Mouse (Mus musculus) G1E (cell line): ENCODE data around the gene Slc39a7.

Experiments used
- CTCF ChIP-seq: IDR thresholded peaks from 2 replicates; pipeline ENCODE4 v1.5.1; 2012; ENCODE audit warnings: low read depth, low read length, inconsistent platforms, mixed read lengths
- POLR2AphosphoS5 ChIP-seq: IDR thresholded peaks from 2 replicates; pipeline ENCODE4 v1.6.1; 2012; ENCODE audit warnings: low read depth, low read length, inconsistent platforms; ENCODE audit not compliant: insufficient replicate concordance

DNA sequence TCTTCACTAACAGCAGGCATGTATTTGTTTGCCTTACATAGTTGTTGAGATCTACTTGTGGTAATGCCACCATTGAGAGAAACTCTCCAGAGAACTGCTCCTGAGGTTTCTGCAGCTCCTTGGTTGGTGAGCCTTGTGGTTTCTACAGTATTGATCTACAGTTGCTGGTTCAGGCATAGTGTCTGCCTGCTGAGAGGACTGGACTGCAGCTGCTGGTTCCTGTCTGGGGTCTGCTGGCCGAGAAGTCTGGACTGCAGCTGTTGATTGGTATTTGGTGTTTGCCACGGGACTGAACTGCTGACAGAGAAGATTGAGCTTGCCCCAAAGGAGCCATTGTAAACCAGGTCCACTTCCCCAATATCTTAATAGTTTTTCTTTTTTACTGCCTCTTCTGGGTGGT is 24.9 kb downstream of the Slc39a7 start:
- no peak for TF ChIP-seq POLR2AphosphoS5
- no peak for TF ChIP-seq CTCF
